Mouse (Mus musculus) myocyte (in vitro differentiated cells): ENCODE measurements at regions not wholly inside any gene's neighbourhood (a gene's known extent, or its start where the extent isn't known, plus 50 kb on each side); places are given as distances from the start of the nearest gene placed in this dataset.

ENCODE experiments used
- MAX ChIP-seq: IDR thresholded peaks from one replicate; pipeline ENCODE4 v1.6.1; 2011; ENCODE audit warnings: low read depth, mild to moderate bottlenecking, control low read depth
- MYOD1 ChIP-seq, 3 experiments: IDR thresholded peaks; one replicate each; pipeline ENCODE4 v1.6.1; 2011; ENCODE audit warnings: control low read depth in 2 of 3, low read depth in 2 of 3, mild to moderate bottlenecking in 2 of 3, moderate library complexity in 1 of 3; ENCODE audit not compliant: insufficient read length in 2 of 3, control insufficient read depth in 1 of 3
- MYOG ChIP-seq, 3 experiments: IDR thresholded peaks; one replicate each; pipeline ENCODE4 v1.6.1; 2011; ENCODE audit warnings: control low read depth in 2 of 3, low read depth in 2 of 3, mild to moderate bottlenecking in 2 of 3; ENCODE audit not compliant: insufficient read length in 2 of 3, control insufficient read depth in 1 of 3, insufficient read depth in 1 of 3
- POLR2A ChIP-seq: IDR thresholded peaks from one replicate; pipeline ENCODE4 v1.6.1; 2011; ENCODE audit warnings: low read depth, mild to moderate bottlenecking, control low read depth, moderate library complexity; ENCODE audit not compliant: insufficient read length
- POLR2AphosphoS2 ChIP-seq: IDR thresholded peaks from one replicate; pipeline ENCODE4 v1.6.1; 2011; ENCODE audit warnings: low read depth, control low read depth; ENCODE audit not compliant: insufficient read length
- REST ChIP-seq: IDR thresholded peaks from one replicate; pipeline ENCODE4 v1.6.1; 2011; ENCODE audit warnings: mild to moderate bottlenecking, control low read depth, moderate library complexity; ENCODE audit not compliant: insufficient read depth, insufficient read length
- TCF12 ChIP-seq: IDR thresholded peaks from one replicate; pipeline ENCODE4 v1.6.1; 2011; ENCODE audit warnings: mild to moderate bottlenecking, control low read depth; ENCODE audit not compliant: poor library complexity, insufficient read depth, severe bottlenecking
- USF1 ChIP-seq: IDR thresholded peaks from one replicate; pipeline ENCODE4 v1.6.1; 2011; ENCODE audit warnings: low read depth, mild to moderate bottlenecking, control low read depth, moderate library complexity

DNA sequence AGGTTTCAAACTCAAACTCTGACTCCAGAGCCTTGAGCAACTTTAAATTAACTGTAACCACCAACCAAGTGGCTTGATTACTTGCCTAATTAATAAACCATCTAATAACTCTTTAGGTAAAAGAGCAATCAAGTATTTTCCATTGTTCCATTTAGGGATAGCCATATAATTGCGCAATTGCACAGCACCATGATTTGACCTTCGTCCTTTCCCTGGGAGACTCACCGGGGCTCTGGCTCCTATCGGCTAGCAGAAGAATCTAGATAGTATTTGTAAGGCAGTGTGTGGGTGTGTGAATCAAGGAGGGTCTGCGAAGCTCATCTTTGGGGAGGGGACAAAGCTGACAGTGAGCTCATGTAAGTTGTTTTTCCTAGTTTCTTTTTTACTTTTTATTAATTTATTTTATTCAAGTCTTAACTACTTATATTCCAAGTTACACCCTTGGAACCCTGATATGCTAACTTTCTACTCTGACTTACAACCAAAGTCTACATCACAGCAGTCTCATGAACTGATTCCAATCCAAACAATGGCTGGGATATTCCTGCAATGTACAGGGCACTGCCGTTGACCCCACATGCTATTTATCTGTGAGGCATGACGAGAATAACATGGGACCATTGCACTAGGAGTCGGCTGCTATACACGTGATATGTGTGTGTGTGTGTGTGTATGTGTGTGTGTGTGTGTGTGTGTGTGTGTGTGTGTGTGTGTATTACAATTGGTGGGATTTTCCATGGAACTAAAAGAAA is 95.5 kb downstream of the Dad1 start:
- TF ChIP-seq POLR2A (no peak), MAX (no peak), MYOG (IDR thresholded peaks at IDR 0.05; ENCODE audit: control insufficient read depth in 1 of 3, insufficient read depth in 1 of 3, insufficient read length in 2 of 3, low read depth in 2 of 3) (no peak), POLR2AphosphoS2 (no peak), TCF12 (no peak), MYOD1 (IDR thresholded peaks at IDR 0.05; ENCODE audit: control insufficient read depth in 1 of 3, insufficient read length in 2 of 3, low read depth in 2 of 3) (no peak), REST (no peak), USF1 (no peak)
